Mouse (Mus musculus): ENCODE results near the gene Iqck. TPM values are rescaled to one million over a fixed set of nuclear protein-coding genes. Genes with fewer than 3 reads are reported as not detected.

Iqck gene
- polyA plus RNA-seq, 1 experiment from 2014 or later = 6.7 TPM

DNA sequence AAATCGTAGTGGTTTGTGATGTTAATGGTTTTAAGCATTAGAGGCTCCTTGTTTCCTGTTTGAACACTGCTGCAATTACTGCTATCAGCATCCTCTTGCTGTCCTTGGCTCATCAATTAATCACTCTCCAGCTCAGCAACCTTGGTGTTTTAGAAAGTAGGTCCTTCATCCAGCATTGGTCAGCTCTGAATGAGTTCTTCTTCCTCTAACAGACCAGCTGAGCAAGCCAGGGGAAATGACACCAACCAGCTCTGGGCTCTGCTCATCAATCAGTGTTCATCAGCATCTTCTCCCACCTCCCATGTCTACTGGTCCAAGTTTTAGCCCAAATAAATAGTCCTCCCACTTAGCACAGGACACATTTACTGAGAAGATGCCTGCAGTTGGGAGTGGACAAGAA lies 3.1 kb downstream of the Iqck start:
- WGBS = 87% methylated on average over 1 of the region's 1 CpGs

DNA sequence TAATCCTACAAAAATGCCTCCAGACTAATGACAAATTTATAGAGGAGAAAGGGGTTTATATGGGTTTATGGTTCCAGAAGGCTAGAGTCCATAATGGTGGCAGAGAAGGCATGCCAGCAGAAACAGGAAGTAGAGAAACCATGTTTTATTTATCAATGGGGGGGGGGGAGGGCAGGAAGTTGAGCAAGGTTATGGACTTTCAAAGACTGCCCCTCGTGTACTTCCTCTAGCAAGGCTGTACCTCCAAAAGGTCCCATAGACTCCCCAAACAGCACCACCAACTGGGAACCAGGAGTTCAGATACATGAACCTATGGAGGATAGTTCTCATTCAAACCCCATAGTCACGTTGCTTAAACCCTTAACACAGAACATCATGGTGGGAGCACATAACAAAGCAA lies 9.8 kb downstream of the Iqck start:
- H3K36me3 ChIP-seq = 0 out of 2 replicates have a peak, but pooled peaks cover 5% of the 10 kb centered on the region
- no peaks in the 10 kb centered on the region for H3K9me3 ChIP-seq
- no peak overlapping the region for H3K4me3 ChIP-seq
- no peaks in the 10 kb centered on the region for H3K27me3 ChIP-seq (ENCODE audit: insufficient read depth, poor library complexity, severe bottlenecking)
- no peak overlapping the region for H3K27ac ChIP-seq
- WGBS = 84% methylated on average over 2 of the region's 2 CpGs
- no peaks in the 10 kb centered on the region for H3K4me1 ChIP-seq (replicated peaks)
- DNase-seq (ENCODE audit: low spot score) = no peak

More for the DNA sequence above, 3.1 kb downstream of the Iqck start:
- Histone ChIP-seq H3K4me3 (no peak overlapping the region), H3K36me3 (peaks cover 31% of the 10 kb centered on the region), H3K27ac (no peak overlapping the region), H3K9me3 (no peaks in the 10 kb centered on the region), H3K27me3 (ENCODE audit: insufficient read depth, poor library complexity, severe bottlenecking) (no peaks in the 10 kb centered on the region), H3K4me1 (replicated peaks) (peaks cover 21% of the 10 kb centered on the region)
- DNase-seq (ENCODE audit: low spot score) = no peak

GRCm38 (mm10) chr7:118879466-118880029 lies 24.0 kb downstream of the Iqck start:
- Histone ChIP-seq H3K36me3 (no peaks in the 10 kb centered on the region), H3K27ac (no peak overlapping the region), H3K27me3 (ENCODE audit: insufficient read depth, poor library complexity, severe bottlenecking) (no peaks in the 10 kb centered on the region), H3K9me3 (no peaks in the 10 kb centered on the region), H3K4me1 (replicated peaks) (peaks cover 12% of the 10 kb centered on the region; the same call in 1 of the 2 replicates), H3K4me3 (no peak overlapping the region)
- 87% methylated on average over 3 of the region's 3 CpGs for WGBS
- DNase-seq (ENCODE audit: low spot score) = no peak

- no peak for DNase-seq (ENCODE audit: low spot score)
- 86% methylated on average over 4 of the region's 4 CpGs for WGBS
These were observed 28.4 kb downstream of the Iqck start for GRCm38 (mm10) chr7:118883957-118884356.

GRCm38 (mm10) chr7:118884969-118885368 lies 29.4 kb downstream of the Iqck start:
- WGBS = 80% methylated on average over 4 of the region's 4 CpGs
- H3K9me3 ChIP-seq = no peaks in the 10 kb centered on the region
- H3K36me3 ChIP-seq = no peaks in the 10 kb centered on the region
- 0 out of 2 replicates have a peak, but pooled peaks cover 4% of the 10 kb centered on the region for H3K27me3 ChIP-seq (ENCODE audit: insufficient read depth, poor library complexity, severe bottlenecking)
- DNase-seq (ENCODE audit: low spot score) = no peak
- no peak overlapping the region for H3K4me3 ChIP-seq
- H3K4me1 ChIP-seq (replicated peaks) = peaks cover 61% of the 10 kb centered on the region
- peak overlapping the region; percentile 23; the same call in 1 of the 2 replicates for H3K27ac ChIP-seq

More at GRCm38 (mm10) chr7:118883957-118884356, 28.4 kb downstream of the Iqck start:
- Histone ChIP-seq H3K4me1 (replicated peaks) (peaks cover 52% of the 10 kb centered on the region), H3K9me3 (no peaks in the 10 kb centered on the region), H3K36me3 (no peaks in the 10 kb centered on the region), H3K27ac (0 out of 2 replicates have a peak overlapping the region, but pooled peaks have one; percentile 53), H3K4me3 (no peak overlapping the region), H3K27me3 (ENCODE audit: insufficient read depth, poor library complexity, severe bottlenecking) (0 out of 2 replicates have a peak, but pooled peaks cover 4% of the 10 kb centered on the region)

DNA sequence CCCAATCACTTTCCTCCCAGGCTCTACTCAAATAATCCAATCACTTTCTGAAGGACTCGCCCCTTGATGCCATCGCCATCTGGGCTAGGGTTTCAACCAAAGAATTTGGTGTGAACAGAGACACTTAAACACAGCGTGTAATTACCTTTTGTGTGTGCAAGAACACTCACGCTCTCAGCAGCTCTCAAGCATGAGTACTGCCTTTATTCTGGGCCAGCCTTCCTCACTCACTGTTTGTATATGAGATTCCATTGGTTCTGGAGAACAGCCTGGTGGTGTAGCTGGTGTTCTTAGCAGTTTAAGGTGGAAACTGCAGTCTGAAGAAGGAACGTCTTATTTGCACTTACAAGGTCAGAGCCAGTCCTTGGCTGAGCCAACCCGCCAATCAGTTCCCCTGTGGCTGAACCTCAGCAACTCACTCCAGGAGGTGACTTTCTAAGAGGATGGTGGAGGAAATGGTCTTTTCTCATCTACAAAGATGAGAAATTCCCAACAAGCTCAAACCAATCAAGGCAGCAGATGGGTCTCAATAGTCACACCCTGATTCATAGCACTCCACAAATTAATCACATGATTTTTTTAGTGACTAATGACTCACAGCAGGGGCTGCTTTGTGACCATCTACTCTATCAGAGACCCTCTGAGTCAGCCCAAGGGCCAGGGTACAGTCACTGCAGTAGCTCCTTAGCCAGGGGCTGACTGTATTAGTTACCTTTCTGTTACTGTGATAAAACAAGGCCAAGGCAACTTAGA lies 31.9 kb downstream of the Iqck start:
- no peaks in the 10 kb centered on the region for H3K36me3 ChIP-seq
- no peak overlapping the region for H3K4me3 ChIP-seq
- 22% methylated on average over 6 of the region's 6 CpGs for WGBS
- no peaks in the 10 kb centered on the region for H3K9me3 ChIP-seq
- peak overlapping the region; percentile 83 for H3K27ac ChIP-seq
- peak; percentile 50 for DNase-seq (ENCODE audit: low spot score)
- H3K27me3 ChIP-seq (ENCODE audit: insufficient read depth, poor library complexity, severe bottlenecking) = 0 out of 2 replicates have a peak, but pooled peaks cover 4% of the 10 kb centered on the region
- peaks cover 82% of the 10 kb centered on the region for H3K4me1 ChIP-seq (replicated peaks)

GRCm38 (mm10) chr7:118889046-118889680 lies 33.6 kb downstream of the Iqck start:
- Histone ChIP-seq H3K4me1 (replicated peaks) (peaks cover 79% of the 10 kb centered on the region), H3K9me3 (no peaks in the 10 kb centered on the region), H3K36me3 (no peaks in the 10 kb centered on the region), H3K4me3 (no peak overlapping the region), H3K27ac (peak overlapping the region; percentile 83), H3K27me3 (ENCODE audit: insufficient read depth, poor library complexity, severe bottlenecking) (0 out of 2 replicates have a peak, but pooled peaks cover 4% of the 10 kb centered on the region)
- 6% methylated on average over 3 of the region's 3 CpGs for WGBS
- DNase-seq (ENCODE audit: low spot score) = peak; percentile 65

DNA sequence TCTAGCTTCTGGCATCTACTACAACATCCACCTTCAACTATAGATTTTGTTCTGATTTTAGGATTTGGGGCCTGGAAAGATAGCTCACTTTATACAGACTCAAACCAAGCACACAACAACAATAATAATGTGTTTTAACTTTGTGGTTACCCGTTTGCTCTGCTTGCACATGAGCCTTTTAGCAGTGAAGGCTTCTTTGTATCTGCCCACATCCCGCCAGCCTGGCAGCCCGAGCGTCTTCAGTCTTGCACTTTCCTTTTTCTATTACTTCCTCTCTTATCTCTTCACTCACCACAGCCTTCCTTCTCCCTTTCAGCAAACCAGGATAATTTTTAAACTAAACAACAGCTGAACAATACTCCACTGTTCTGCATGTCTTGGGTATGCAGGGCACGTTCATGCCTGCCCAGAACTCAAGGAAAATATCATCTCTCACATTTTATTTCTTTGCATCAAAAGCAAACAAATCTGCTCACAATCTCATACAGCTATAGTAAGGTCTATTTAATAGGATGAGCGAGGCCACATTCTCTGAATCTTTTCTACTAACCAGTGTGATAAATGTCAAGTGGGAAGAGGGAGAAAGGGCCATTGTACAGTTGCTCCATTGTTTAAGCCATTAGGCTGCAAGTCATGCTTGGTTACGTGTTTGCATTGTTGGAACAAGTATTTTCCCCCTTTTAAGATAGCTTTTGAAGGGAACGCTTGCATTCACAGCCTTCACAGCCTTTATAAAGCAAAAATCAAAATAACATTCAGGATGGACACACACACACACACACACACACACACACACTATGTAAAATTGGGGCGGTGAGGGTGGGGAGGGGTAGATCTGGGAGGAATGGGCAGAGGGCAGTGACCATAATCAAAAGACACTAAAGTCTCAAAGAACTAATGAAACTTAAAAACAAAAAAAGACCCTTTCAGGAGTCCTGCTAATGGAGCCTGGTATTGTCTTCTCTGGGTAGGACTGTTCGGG lies 40.2 kb downstream of the Iqck start:
- H3K4me1 ChIP-seq (replicated peaks) = peaks cover 75% of the 10 kb centered on the region
- DNase-seq (ENCODE audit: low spot score) = no peak
- H3K27me3 ChIP-seq (ENCODE audit: insufficient read depth, poor library complexity, severe bottlenecking) = no peaks in the 10 kb centered on the region
- peak overlapping the region; percentile 83 for H3K27ac ChIP-seq
- H3K9me3 ChIP-seq = no peaks in the 10 kb centered on the region
- H3K36me3 ChIP-seq = no peaks in the 10 kb centered on the region
- H3K4me3 ChIP-seq = no peak overlapping the region
- WGBS = 38% methylated on average over 10 of the region's 10 CpGs

DNA sequence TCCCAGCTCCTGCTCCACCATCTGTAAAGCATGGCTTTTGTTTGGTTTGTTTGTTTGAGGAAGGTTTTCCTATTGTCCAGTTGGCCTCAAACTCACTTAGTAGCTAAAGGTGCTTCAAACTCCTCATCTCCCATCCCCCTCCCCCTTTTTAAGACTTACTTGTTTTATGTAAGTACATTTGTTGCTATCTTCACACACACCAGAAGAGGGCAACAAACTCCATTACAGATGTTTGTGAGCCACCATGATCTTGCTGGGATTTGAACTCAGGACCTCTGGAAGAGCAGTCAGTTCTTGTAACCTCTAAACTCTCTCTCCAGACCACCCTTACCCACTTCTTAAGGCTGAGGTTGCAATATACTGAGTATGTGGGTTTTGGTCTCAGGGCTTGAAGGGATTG lies 42.5 kb downstream of the Iqck start:
- no peak overlapping the region for H3K4me3 ChIP-seq
- no peaks in the 10 kb centered on the region for H3K9me3 ChIP-seq
- H3K27ac ChIP-seq = peak overlapping the region; percentile 83; the same call in 1 of the 2 replicates
- no peaks in the 10 kb centered on the region for H3K27me3 ChIP-seq (ENCODE audit: insufficient read depth, poor library complexity, severe bottlenecking)
- peaks cover 55% of the 10 kb centered on the region for H3K4me1 ChIP-seq (replicated peaks)
- DNase-seq (ENCODE audit: low spot score) = no peak
- H3K36me3 ChIP-seq = no peaks in the 10 kb centered on the region

DNA sequence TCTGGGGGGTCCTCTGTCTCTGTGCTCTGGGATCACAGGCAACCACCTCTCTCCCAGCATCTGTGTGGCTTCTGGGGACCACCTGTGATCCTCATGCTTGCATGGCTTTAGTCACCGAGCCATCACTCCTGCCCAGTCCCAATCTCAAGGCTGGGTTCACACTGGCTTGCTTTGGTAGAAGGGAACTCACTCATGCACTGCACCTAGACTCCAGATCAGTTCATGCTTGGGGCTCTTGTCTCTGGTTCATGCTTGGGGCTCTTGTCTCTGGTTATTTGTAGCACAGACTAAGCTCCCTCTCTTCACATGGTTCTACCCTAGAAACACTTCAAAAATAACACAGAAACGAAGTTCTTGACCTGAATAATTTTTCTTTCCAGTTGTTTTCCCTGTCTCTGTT lies 44.5 kb downstream of the Iqck start:
- WGBS = 74% methylated on average over 2 of the region's 2 CpGs
- no peaks in the 10 kb centered on the region for H3K36me3 ChIP-seq
- no peaks in the 10 kb centered on the region for H3K9me3 ChIP-seq
- H3K27me3 ChIP-seq (ENCODE audit: insufficient read depth, poor library complexity, severe bottlenecking) = no peaks in the 10 kb centered on the region
- peaks cover 51% of the 10 kb centered on the region for H3K4me1 ChIP-seq (replicated peaks)
- peak overlapping the region; percentile 68 for H3K27ac ChIP-seq
- H3K4me3 ChIP-seq = no peak overlapping the region
- DNase-seq (ENCODE audit: low spot score) = no peak

DNA sequence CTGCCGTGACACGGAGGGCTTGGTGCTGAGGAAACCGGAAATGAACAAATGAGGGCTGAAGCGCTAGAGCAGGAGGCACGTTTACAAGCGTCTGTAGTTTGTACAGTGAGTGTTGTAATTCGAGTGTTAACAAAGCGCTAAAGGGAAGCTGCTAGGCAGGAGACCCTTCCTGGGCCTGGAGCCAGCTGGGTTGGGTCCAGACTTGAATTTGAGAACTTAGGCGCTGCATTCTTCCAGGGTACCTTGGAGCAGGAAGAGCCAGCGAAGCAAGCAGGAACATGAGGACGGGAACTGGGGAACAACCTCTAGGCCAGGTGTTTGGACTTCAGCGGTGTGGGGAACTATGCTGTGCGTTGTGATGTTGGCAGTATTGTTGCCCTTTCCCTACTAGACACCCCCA lies 47.4 kb downstream of the Iqck start:
- no peaks in the 10 kb centered on the region for H3K9me3 ChIP-seq
- peaks cover 38% of the 10 kb centered on the region for H3K4me1 ChIP-seq (replicated peaks)
- 81% methylated on average over 13 of the region's 13 CpGs for WGBS

DNA sequence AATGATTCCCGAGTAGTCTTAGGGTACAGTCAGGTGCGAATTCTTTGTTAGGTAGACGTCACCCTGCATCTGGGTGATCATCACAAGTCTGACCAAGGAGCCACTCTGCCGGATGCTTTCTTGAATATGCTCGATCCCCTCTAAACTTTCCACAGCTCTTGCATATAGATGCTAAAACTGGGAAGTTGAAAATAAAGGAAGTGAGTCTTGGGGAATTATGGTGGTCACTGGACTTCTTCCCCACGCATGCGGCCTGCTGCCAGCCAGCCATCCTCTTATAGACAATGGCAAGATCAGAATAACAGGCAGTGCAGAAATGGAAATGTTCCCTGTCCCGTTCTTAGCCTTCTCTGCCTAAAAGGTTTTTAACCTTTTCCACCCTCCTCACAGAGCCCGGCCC lies 48.3 kb downstream of the Iqck start:
- H3K36me3 ChIP-seq = no peaks in the 10 kb centered on the region
- WGBS = 87% methylated on average over 9 of the region's 9 CpGs
- no peak overlapping the region for H3K4me3 ChIP-seq
- H3K27me3 ChIP-seq (ENCODE audit: insufficient read depth, poor library complexity, severe bottlenecking) = no peaks in the 10 kb centered on the region
- H3K27ac ChIP-seq = peak overlapping the region; percentile 40; the same call in 1 of the 2 replicates
- H3K9me3 ChIP-seq = no peaks in the 10 kb centered on the region
- DNase-seq (ENCODE audit: low spot score) = no peak
- H3K4me1 ChIP-seq (replicated peaks) = peaks cover 39% of the 10 kb centered on the region

More for the DNA sequence above, 47.4 kb downstream of the Iqck start:
- Histone ChIP-seq H3K4me3 (no peak overlapping the region), H3K27ac (peak overlapping the region; percentile 16; the same call in 1 of the 2 replicates), H3K27me3 (ENCODE audit: insufficient read depth, poor library complexity, severe bottlenecking) (no peaks in the 10 kb centered on the region), H3K36me3 (no peaks in the 10 kb centered on the region)
- DNase-seq (ENCODE audit: low spot score) = no peak

All from hindbrain, embryonic 10.5 days (tissue).